Mouse (Mus musculus): ENCODE data around the gene Hace1. TPM values are rescaled to one million over a fixed set of nuclear protein-coding genes. Genes with fewer than 3 reads are reported as not detected.
"Not testable (repeated sequence)": the region's sequence is repeated elsewhere in the genome, so short reads cannot be mapped to it uniquely, and the experiment has no call there.

Hace1 gene
- 19.9 and 20.1 TPM in 2 replicates for polyA plus RNA-seq (2014; fragmentation: Nextera tagmentation; extraction: Ambion mirVana)

DNA sequence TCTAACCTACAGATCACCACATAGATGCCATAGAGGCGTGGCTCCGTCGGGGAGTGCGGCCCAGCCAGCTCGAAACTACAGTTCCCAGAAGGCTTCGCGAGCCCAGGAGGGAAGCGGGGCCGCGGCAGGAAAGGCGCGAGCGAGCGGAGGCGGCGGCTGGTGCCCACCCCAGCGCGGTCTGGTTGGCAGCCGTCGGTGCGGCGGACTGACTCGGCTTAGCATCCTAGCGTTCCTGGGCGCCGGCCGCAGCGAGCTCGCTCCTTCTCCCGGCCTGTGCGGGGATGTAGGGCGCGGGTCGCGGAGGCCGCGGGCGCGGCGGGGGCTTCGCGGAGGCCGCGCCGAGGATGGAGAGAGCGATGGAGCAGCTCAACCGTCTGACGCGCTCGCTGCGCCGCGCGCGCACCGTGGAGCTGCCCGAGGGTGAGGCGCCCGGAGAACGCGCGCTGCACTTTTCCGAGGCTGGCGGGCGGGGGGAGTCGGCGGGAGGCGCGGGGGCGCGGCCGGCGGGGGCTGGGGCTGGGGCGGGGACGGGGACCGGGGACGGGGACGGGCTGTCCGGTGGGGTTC, at the start of gene Hace1:
TSS of gene Hace1 (plus strand) at position 99 of the 567 bp plus-strand sequence.
- Histone ChIP-seq H3K4me1 (ENCODE audit: control insufficient read depth, insufficient read depth, low read length) (no peaks in the 10 kb centered on the region), H3K27me3 (ENCODE audit: control insufficient read depth, insufficient read depth, low read length) (no peaks in the 10 kb centered on the region), H3K9ac (replicated peaks; ENCODE audit: low read length) (peak within 1 kb of the TSS; percentile 89), H3K36me3 (ENCODE audit: control insufficient read depth, insufficient read depth, low read length) (no peaks in the 10 kb centered on the region), H3K4me2 (ENCODE audit: low read length) (peak within 1 kb of the TSS; percentile 60), H3K27ac (replicated peaks; ENCODE audit: low read depth, low read length) (peak within 1 kb of the TSS; percentile 97), H3K9me3 (ENCODE audit: control insufficient read depth, low read length) (no peaks in the 10 kb centered on the region), H3K4me3 (replicated peaks; ENCODE audit: low read depth, low read length) (peak within 1 kb of the TSS; percentile 82)
- DNase-seq: peak; percentile 97
- ATAC-seq (ENCODE audit: low FRiP score, low TSS enrichment): peak; percentile 97
- WGBS: under 1% methylated on average over 75 of the region's 79 CpGs

- WGBS: 96% methylated on average over 16 of the region's 16 CpGs
- not testable (repeated sequence) for H3K27me3 ChIP-seq (ENCODE audit: control insufficient read depth, insufficient read depth, low read length); H3K4me3 ChIP-seq (replicated peaks; ENCODE audit: low read depth, low read length); ATAC-seq (ENCODE audit: low FRiP score, low TSS enrichment); H3K4me2 ChIP-seq (ENCODE audit: low read length); H3K27ac ChIP-seq (replicated peaks; ENCODE audit: low read depth, low read length); H3K9ac ChIP-seq (replicated peaks; ENCODE audit: low read length); H3K36me3 ChIP-seq (ENCODE audit: control insufficient read depth, insufficient read depth, low read length); H3K4me1 ChIP-seq (ENCODE audit: control insufficient read depth, insufficient read depth, low read length); H3K9me3 ChIP-seq (ENCODE audit: control insufficient read depth, low read length); DNase-seq
These were observed 40.3 kb upstream of the Hace1 start for GRCm38 (mm10) chr10:45537334-45537733.

DNA sequence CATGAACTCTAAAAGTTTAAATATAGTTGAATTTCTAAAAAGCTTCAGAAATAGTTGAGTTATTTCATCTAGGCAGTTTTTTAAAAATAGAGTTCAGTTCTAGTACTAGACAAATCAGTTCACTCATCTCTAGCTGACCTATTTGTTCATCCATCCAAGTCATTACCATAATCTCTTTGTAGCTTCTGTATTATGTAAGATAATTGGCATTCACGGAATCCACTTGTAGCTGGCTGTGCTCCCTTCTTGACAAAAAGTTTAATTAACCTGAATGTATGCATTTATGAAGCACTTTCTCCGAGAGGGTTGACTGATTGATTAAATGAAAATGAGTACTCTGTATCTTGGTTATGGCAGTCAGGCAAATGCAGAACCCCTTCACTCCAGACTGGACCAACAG, 34.9 kb upstream of the Hace1 start:
- ATAC-seq (ENCODE audit: low FRiP score, low TSS enrichment) (no peak), DNase-seq (no peak)
- H3K36me3 ChIP-seq (ENCODE audit: control insufficient read depth, insufficient read depth, low read length): no peaks in the 10 kb centered on the region
- H3K27ac ChIP-seq (replicated peaks; ENCODE audit: low read depth, low read length): no peak overlapping the region
- H3K4me3 ChIP-seq (replicated peaks; ENCODE audit: low read depth, low read length): no peak overlapping the region
- H3K4me1 ChIP-seq (ENCODE audit: control insufficient read depth, insufficient read depth, low read length): no peaks in the 10 kb centered on the region
- WGBS: 47% methylated on average over 2 of the region's 2 CpGs
- H3K27me3 ChIP-seq (ENCODE audit: control insufficient read depth, insufficient read depth, low read length): no peaks in the 10 kb centered on the region
- no peaks in the 10 kb centered on the region for H3K9me3 ChIP-seq (ENCODE audit: control insufficient read depth, low read length)
- H3K9ac ChIP-seq (replicated peaks; ENCODE audit: low read length): no peak overlapping the region
- H3K4me2 ChIP-seq (ENCODE audit: low read length): no peak overlapping the region

DNA sequence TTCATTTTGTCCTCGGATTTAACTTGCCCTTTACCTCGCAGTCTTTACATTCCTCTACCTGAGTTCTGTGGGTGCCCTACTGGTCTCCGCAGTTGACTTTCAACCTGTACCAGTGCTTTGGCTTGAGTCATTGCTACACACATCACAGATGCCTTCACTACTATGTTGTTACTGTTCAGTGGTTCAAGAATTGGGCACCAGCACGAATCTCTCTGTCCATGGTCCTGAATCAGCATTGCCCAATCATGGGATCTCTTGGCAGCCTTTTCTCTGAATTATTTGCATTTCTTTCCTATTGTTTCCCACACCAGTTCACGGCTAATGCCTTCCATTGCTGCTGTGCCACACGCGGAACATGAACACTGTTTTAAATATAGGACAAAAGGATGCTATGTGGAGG, 30.8 kb upstream of the Hace1 start:
- H3K4me3 ChIP-seq (replicated peaks; ENCODE audit: low read depth, low read length): no peak overlapping the region
- no peaks in the 10 kb centered on the region for H3K4me1 ChIP-seq (ENCODE audit: control insufficient read depth, insufficient read depth, low read length)
- H3K27ac ChIP-seq (replicated peaks; ENCODE audit: low read depth, low read length): no peak overlapping the region
- H3K4me2 ChIP-seq (ENCODE audit: low read length): no peak overlapping the region
- no peak overlapping the region for H3K9ac ChIP-seq (replicated peaks; ENCODE audit: low read length)
- ATAC-seq (ENCODE audit: low FRiP score, low TSS enrichment) (no peak), DNase-seq (peak; percentile 53)
- WGBS: 43% methylated on average over 7 of the region's 7 CpGs
- H3K9me3 ChIP-seq (ENCODE audit: control insufficient read depth, low read length): peaks cover 4% of the 10 kb centered on the region; the same call in 1 of the 2 replicates
- no peaks in the 10 kb centered on the region for H3K36me3 ChIP-seq (ENCODE audit: control insufficient read depth, insufficient read depth, low read length)
- no peaks in the 10 kb centered on the region for H3K27me3 ChIP-seq (ENCODE audit: control insufficient read depth, insufficient read depth, low read length)

GRCm38 (mm10) chr10:45578298-45578821, 731 bp downstream of the Hace1 start:
- Histone ChIP-seq H3K27me3 (ENCODE audit: control insufficient read depth, insufficient read depth, low read length) (no peaks in the 10 kb centered on the region), H3K4me1 (ENCODE audit: control insufficient read depth, insufficient read depth, low read length) (no peaks in the 10 kb centered on the region), H3K27ac (replicated peaks; ENCODE audit: low read depth, low read length) (peak overlapping the region; percentile 97), H3K9ac (replicated peaks; ENCODE audit: low read length) (peak overlapping the region; percentile 89), H3K4me3 (replicated peaks; ENCODE audit: low read depth, low read length) (peak overlapping the region; percentile 82), H3K9me3 (ENCODE audit: control insufficient read depth, low read length) (no peaks in the 10 kb centered on the region), H3K4me2 (ENCODE audit: low read length) (peak overlapping the region; percentile 60), H3K36me3 (ENCODE audit: control insufficient read depth, insufficient read depth, low read length) (no peaks in the 10 kb centered on the region)
- WGBS: under 1% methylated on average over 22 of the region's 23 CpGs
- peak; percentile 73 for DNase-seq
- peak; percentile 86 for ATAC-seq (ENCODE audit: low FRiP score, low TSS enrichment)

GRCm38 (mm10) chr10:45583310-45583709, 5.7 kb downstream of the Hace1 start:
- 80% methylated on average over 1 of the region's 1 CpGs for WGBS
- no peaks in the 10 kb centered on the region for H3K27me3 ChIP-seq (ENCODE audit: control insufficient read depth, insufficient read depth, low read length)

DNA sequence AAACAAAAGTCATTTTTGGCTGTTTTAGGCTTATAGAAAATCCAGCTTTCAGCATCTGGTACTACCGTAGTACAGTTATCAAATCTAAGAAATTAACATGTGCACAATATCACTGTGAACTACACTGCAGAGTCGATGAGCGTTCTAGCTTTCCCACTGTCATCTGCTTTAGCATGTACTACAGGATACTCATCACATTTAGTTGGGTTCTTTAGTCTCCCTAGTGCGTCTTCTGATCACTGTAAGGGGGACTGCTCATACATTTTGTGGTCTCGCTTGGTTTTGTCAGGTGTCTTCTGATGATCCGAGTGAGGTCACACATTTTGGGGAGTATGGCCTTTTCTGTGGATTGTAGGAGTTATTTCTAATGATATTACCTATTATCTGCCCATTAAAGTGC, 6.2 kb downstream of the Hace1 start:
- H3K36me3 ChIP-seq (ENCODE audit: control insufficient read depth, insufficient read depth, low read length): no peaks in the 10 kb centered on the region
- DNase-seq (no peak), ATAC-seq (ENCODE audit: low FRiP score, low TSS enrichment) (no peak)
- no peak overlapping the region for H3K9ac ChIP-seq (replicated peaks; ENCODE audit: low read length)
- WGBS: 96% methylated on average over 6 of the region's 6 CpGs
- H3K9me3 ChIP-seq (ENCODE audit: control insufficient read depth, low read length): no peaks in the 10 kb centered on the region
- H3K4me3 ChIP-seq (replicated peaks; ENCODE audit: low read depth, low read length): no peak overlapping the region
- H3K27me3 ChIP-seq (ENCODE audit: control insufficient read depth, insufficient read depth, low read length): no peaks in the 10 kb centered on the region
- H3K4me1 ChIP-seq (ENCODE audit: control insufficient read depth, insufficient read depth, low read length): no peaks in the 10 kb centered on the region
- no peak overlapping the region for H3K4me2 ChIP-seq (ENCODE audit: low read length)
- no peak overlapping the region for H3K27ac ChIP-seq (replicated peaks; ENCODE audit: low read depth, low read length)

More at GRCm38 (mm10) chr10:45583310-45583709, 5.7 kb downstream of the Hace1 start:
- H3K9ac ChIP-seq (replicated peaks; ENCODE audit: low read length): no peak overlapping the region
- H3K27ac ChIP-seq (replicated peaks; ENCODE audit: low read depth, low read length): no peak overlapping the region
- ATAC-seq (ENCODE audit: low FRiP score, low TSS enrichment): no peak
- no peak for DNase-seq
- no peak overlapping the region for H3K4me2 ChIP-seq (ENCODE audit: low read length)
- no peak overlapping the region for H3K4me3 ChIP-seq (replicated peaks; ENCODE audit: low read depth, low read length)
- no peaks in the 10 kb centered on the region for H3K9me3 ChIP-seq (ENCODE audit: control insufficient read depth, low read length)
- no peaks in the 10 kb centered on the region for H3K36me3 ChIP-seq (ENCODE audit: control insufficient read depth, insufficient read depth, low read length)
- H3K4me1 ChIP-seq (ENCODE audit: control insufficient read depth, insufficient read depth, low read length): no peaks in the 10 kb centered on the region

DNA sequence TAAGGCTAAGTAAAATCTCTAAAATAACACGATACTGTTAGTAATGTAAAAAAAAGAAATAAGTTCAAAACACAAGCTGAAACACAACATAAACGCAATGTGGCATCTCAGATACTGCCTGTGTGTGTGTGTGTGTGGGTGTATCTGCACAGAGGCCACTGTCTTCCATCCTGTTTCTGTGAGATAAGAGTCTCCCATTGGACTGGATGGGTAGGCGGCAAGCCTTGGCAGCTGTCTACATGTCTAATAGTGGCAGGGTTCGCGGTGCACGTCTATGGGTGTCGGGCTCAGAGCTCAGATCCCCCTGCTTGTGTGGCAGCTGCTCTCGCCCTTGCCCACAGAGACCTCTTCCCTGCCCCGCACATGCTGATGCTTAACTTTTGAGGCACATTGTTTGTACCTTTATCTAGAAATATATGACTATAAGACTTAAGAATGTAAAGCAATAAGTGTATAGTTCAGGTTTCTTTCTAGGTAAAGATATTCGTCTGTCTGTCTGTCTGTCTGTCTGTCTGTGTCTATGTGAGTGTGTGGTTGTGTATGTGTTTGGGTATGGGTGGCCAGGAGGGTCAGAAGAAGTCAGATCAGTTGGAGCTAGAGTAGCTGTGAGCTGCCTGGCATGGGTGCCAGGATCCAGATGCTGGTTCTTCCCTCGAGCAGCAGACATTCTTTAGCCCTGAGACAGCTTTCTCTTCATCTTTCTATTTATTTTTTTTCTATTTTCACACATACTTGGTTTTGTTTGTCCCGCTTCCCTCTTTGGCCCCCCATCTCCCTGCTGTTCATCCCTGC, 6.9 kb downstream of the Hace1 start:
- no peaks in the 10 kb centered on the region for H3K27me3 ChIP-seq (ENCODE audit: control insufficient read depth, insufficient read depth, low read length)
- no peaks in the 10 kb centered on the region for H3K9me3 ChIP-seq (ENCODE audit: control insufficient read depth, low read length)
- H3K4me2 ChIP-seq (ENCODE audit: low read length): no peak overlapping the region
- no peak for DNase-seq
- H3K4me1 ChIP-seq (ENCODE audit: control insufficient read depth, insufficient read depth, low read length): no peaks in the 10 kb centered on the region
- H3K27ac ChIP-seq (replicated peaks; ENCODE audit: low read depth, low read length): no peak overlapping the region
- no peak overlapping the region for H3K4me3 ChIP-seq (replicated peaks; ENCODE audit: low read depth, low read length)
- no peak for ATAC-seq (ENCODE audit: low FRiP score, low TSS enrichment)
- no peak overlapping the region for H3K9ac ChIP-seq (replicated peaks; ENCODE audit: low read length)
- 88% methylated on average over 12 of the region's 12 CpGs for WGBS
- no peaks in the 10 kb centered on the region for H3K36me3 ChIP-seq (ENCODE audit: control insufficient read depth, insufficient read depth, low read length)

All from midbrain, embryonic 14.5 days (tissue).